Mouse (Mus musculus) limb, embryonic 10.5 days (tissue): ENCODE measurements around the gene Ccdc40. TPM values are rescaled to one million over a fixed set of nuclear protein-coding genes. Genes with fewer than 3 reads are reported as not detected.
A peak's percentile ranks its signal among the peaks of the same experiment; 100 is the strongest.
"Not testable (repeated sequence)": the region's sequence is repeated elsewhere in the genome, so short reads cannot be mapped to it uniquely, and the experiment has no call there.

Experiments
- DNase-seq: peaks from one replicate; pipeline ENCODE4 v3.0.0-alpha.2; 2017; ENCODE audit warnings: low spot score
- H3K27ac ChIP-seq: fragments of 300-500 bp; sonication (generic); 2 replicates; pipeline ENCODE4 v1.5.1; 2016; ENCODE audit warnings: mild to moderate bottlenecking
- H3K27me3 ChIP-seq: fragments of 300-500 bp; sonication (generic); 2 replicates; pipeline ENCODE4 v1.6.1; 2016; ENCODE audit warnings: low read depth, mild to moderate bottlenecking; ENCODE audit not compliant: poor library complexity, severe bottlenecking
- H3K36me3 ChIP-seq: fragments of 300-500 bp; sonication (generic); 2 replicates; pipeline ENCODE4 v1.6.1; 2016; ENCODE audit warnings: mild to moderate bottlenecking, moderate library complexity
- H3K4me1 ChIP-seq: fragments of 300-500 bp; sonication (generic); 2 replicates; pipeline ENCODE4 v1.6.1; 2016
- H3K4me3 ChIP-seq: fragments of 300-500 bp; sonication (generic); 2 replicates; pipeline ENCODE4 v1.5.1; 2016; ENCODE audit warnings: mild to moderate bottlenecking, moderate library complexity
- H3K9me3 ChIP-seq: fragments of 300-500 bp; sonication (generic); replicated peaks from 2 replicates; pipeline ENCODE4 v1.6.1; 2016; ENCODE audit warnings: mild to moderate bottlenecking
- WGBS: fragments of 180-500 bp; shearing (Covaris S2); methylation state at CpG from one replicate; pipeline ENCODE4 v1.1.7; 2016; 5-methylcytosine and 5-hydroxymethylcytosine counted together
- polyA plus RNA-seq: library from polyadenylated mRNA; unstranded; fragments of >200 nt; fragmentation: Nextera tagmentation; extraction: Ambion mirVana; gene quantifications from 2 replicates; pipeline ENCODE4 v1.2.1, GENCODE M21; 2016

Ccdc40 gene
- polyA plus RNA-seq, 1 experiment from 2014 or later: 12.8 TPM

DNA sequence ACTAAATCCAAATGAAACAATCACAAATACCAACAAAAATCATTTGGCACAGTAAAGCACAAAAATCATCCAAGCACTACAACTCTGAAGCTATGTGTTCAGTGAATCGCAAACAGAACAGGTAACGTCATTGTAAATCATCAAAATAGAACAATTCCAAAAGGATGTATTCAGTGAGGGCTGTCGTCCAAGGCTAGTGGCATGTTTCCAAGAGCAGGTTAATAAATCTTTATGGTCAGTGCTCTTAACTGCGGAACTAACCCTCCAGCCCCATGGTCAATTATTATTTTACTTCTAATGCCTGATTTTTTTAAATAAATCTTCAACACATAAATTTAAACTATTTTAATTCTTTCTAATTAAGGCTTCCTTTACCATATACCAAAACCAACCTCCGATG is 28.2 kb downstream of the Ccdc40 start:
- H3K36me3 ChIP-seq, DNase-seq, H3K27me3 ChIP-seq, H3K9me3 ChIP-seq, H3K27ac ChIP-seq, H3K4me3 ChIP-seq: not testable (repeated sequence)
- H3K4me1 ChIP-seq: peaks cover 50% of the 10 kb centered on the region
- 84% methylated on average over 5 of the region's 5 CpGs for WGBS

DNA sequence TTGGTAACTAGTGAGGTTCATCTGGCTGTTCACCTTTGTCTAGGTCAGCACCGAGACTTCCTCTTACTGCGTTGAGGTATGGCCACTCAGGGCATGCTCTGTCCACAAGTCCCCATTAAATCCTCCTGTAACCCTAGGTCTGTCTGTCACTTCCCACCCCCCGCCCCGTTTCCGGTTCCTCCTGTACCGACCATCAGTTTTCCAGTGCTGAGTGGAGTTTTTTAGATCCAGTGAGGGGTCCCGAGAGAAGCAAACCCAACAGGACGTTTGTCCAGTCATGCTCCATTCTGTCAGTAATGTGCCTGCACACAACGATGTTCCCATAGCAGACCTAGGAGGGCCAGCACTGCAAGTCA is 29.8 kb downstream of the Ccdc40 start:
- Histone ChIP-seq H3K9me3 (no peaks in the 10 kb centered on the region), H3K4me3 (peak overlapping the region; percentile 37), H3K36me3 (peaks cover 6% of the 10 kb centered on the region; the same call in 1 of the 2 replicates), H3K4me1 (peaks cover 34% of the 10 kb centered on the region), H3K27me3 (no peaks in the 10 kb centered on the region), H3K27ac (peak overlapping the region; percentile 75)
- 65% methylated on average over 9 of the region's 9 CpGs for WGBS
- DNase-seq: no peak

DNA sequence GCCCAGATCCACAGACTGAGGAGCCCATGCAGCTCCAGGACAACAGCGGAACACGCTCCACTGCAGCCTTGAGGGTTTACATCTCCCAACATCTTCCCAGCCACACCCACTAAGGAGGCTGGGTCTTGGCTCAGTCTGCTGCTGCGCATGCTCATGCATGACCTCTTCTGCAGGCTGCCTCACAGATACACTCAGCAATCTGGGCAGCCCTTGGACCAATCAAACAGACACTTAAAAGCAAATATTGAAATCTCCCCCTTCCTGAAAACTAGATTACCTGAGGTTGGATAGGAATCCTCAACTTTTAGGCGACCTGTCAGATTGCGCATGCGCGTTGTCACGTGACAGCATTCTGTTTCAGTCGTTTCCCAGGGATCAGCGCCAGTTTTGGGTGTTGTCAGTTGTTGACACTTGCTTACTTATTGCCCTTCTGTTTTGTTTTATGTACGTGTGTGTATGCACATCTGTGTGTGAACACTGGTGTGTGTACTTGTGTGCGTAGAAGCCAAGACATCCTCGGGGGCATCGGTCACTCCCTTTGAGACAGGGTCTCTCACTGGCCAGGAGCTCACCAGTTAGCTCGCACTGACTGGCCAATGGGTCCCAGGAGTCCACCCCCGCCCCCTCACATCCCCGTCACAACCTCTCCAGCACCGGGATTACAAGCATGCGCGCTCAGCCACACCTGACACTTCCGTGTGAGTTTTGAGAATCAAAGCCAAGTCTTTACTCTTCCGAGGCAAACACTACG is 30.4 kb downstream of the Ccdc40 start:
- Histone ChIP-seq H3K27ac (peak overlapping the region; percentile 75), H3K36me3 (peaks cover 6% of the 10 kb centered on the region; the same call in 1 of the 2 replicates), H3K9me3 (no peaks in the 10 kb centered on the region), H3K27me3 (no peaks in the 10 kb centered on the region), H3K4me3 (peak overlapping the region; percentile 37), H3K4me1 (peaks cover 28% of the 10 kb centered on the region)
- 61% methylated on average over 23 of the region's 23 CpGs for WGBS
- peak; percentile 36 for DNase-seq

DNA sequence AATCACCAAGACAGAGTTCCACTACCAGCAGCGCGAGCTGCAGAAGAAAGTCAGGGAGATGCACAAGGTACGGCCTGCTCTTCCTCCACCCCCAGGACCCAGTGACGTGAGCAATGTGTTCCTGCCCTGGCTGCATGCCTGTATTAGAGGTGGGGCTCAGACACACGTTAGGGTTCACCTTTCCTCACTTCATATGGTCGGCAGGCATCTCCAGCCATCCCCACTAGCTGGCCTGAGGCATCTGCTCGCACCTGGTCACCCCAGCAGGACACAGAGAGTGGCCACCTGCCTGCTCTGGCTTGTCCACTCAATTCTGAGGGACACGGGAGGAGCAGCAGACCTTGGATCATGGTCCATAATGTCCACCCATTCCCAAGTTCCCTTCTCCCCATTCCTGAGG is 31.6 kb downstream of the Ccdc40 start:
- H3K4me3 ChIP-seq: no peak overlapping the region
- H3K9me3 ChIP-seq: no peaks in the 10 kb centered on the region
- peaks cover 28% of the 10 kb centered on the region for H3K4me1 ChIP-seq
- no peak for DNase-seq
- H3K27me3 ChIP-seq: no peaks in the 10 kb centered on the region
- peaks cover 6% of the 10 kb centered on the region; the same call in 1 of the 2 replicates for H3K36me3 ChIP-seq
- WGBS: 90% methylated on average over 8 of the region's 8 CpGs
- no peak overlapping the region for H3K27ac ChIP-seq

DNA sequence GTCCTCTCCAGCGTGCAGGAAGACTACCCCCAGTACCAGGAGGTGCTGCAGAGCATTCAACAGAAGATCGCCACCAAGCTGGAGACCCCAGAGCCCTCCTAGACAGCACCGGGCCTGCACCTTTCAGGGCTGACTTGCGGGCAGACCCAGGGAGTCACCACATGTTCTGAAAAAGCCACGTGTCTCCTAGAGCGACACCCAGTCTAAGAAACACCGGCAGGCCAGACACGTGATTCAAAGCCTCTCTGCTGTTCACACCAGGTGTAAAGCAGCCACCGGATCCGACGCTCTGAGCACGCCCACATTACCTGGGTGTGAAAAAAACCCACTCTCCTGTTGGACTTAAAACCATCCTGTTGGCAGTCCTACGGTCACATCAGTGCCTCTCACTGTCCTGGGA is 36.0 kb downstream of the Ccdc40 start:
- Histone ChIP-seq H3K27me3 (no peaks in the 10 kb centered on the region), H3K4me1 (peaks cover 18% of the 10 kb centered on the region), H3K36me3 (peaks cover 6% of the 10 kb centered on the region; the same call in 1 of the 2 replicates), H3K4me3 (no peak overlapping the region), H3K27ac (no peak overlapping the region), H3K9me3 (no peaks in the 10 kb centered on the region)
- WGBS: 92% methylated on average over 13 of the region's 13 CpGs
- no peak for DNase-seq

DNA sequence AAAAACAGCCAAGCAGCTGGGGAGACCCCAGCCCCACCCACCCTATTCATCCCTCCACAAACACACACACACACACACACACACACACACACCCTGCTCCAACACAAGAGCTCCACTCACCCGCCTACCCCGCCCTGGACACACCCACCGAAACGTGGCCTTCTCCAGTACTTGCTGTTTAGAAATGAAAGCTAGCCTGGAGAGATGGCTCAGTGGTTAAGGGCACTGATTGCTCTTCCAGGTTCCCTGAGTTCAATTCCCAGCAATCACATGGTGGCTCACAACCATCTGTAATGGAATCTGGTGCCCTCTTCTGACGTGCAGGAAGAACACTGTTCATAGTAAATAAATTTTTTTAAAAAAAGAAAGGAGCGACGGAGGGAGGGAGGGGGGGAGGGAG is 37.4 kb downstream of the Ccdc40 start:
- no peak overlapping the region for H3K4me3 ChIP-seq
- peaks cover 3% of the 10 kb centered on the region; the same call in 1 of the 2 replicates for H3K36me3 ChIP-seq
- H3K27me3 ChIP-seq: no peaks in the 10 kb centered on the region
- H3K27ac ChIP-seq: no peak overlapping the region
- WGBS: 78% methylated on average over 7 of the region's 7 CpGs
- no peaks in the 10 kb centered on the region for H3K9me3 ChIP-seq
- DNase-seq: no peak
- H3K4me1 ChIP-seq: peaks cover 18% of the 10 kb centered on the region

DNA sequence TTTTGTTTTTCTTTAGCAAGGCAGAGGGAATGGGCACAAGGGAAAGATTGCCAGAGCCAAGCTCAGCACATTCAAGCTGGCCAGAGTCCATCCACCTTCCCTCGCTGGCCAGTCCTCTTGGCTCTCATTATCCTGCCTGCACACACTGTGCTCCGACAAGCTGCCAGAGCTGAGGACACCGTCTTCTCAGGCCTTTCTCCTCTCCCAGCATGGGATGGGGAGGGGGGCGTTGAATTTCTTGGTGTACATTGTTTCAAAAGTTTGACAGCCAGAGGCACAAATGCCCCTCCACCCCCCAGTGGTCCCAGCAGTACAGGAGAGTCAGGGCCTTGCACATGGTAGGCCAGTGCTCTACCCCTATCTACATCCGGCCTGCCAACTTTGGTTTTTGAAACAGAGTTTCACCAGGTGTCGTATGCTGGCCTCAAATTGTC is 38.9 kb downstream of the Ccdc40 start:
- WGBS: 68% methylated on average over 6 of the region's 6 CpGs
- H3K9me3 ChIP-seq: no peaks in the 10 kb centered on the region
- DNase-seq: no peak
- H3K27ac ChIP-seq: no peak overlapping the region
- peaks cover 3% of the 10 kb centered on the region; the same call in 1 of the 2 replicates for H3K36me3 ChIP-seq
- peak overlapping the region; percentile 69 for H3K4me3 ChIP-seq
- peaks cover 23% of the 10 kb centered on the region for H3K4me1 ChIP-seq
- H3K27me3 ChIP-seq: no peaks in the 10 kb centered on the region

DNA sequence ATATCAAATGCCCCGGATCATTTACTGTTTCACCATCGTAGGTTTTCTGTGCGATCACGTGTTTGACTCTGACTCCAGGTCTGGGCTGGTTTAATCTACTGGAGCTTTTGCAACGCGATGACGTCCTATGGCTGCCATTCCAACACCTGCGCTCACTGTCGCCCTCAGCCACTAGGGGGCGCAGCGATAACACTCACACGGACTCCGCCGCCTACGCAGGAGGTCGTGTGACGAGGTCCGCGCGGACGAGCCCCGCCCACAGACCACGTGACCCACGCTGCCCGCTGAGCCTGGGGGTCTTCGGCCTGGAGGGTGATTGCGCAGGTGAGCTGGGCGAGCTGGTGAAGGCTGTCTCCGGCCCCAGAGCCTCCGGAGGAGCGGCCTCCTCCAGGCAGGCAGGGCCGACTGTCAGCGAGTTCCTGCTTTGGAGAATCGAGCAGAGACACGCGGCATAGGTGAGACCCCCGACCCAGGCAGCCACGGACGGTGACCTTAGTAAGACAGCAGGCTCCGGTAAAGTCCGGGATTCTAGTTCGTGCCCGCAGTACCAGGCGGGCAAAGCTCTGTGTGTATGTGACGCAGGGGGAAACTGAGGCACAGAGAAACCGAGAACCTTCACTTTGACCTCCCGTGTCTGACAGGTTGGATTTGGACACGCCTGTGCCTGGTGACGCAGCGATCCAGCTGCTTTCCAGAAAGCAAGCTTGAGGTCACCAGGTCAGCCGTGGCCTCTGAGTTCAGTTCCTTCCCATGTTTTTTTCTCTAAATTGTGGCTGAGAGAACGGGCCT is 39.6 kb downstream of the Ccdc40 start, which contains the start of gene Gaa:
Gene Gaa (plus strand): TSS at position 120 of the 789 bp plus-strand sequence.
- H3K4me1 ChIP-seq: peaks cover 23% of the 10 kb centered on the region
- DNase-seq: peak; percentile 99
- peaks cover 7% of the 10 kb centered on the region for H3K36me3 ChIP-seq
- no peaks in the 10 kb centered on the region for H3K9me3 ChIP-seq
- H3K4me3 ChIP-seq: peak within 1 kb of the TSS; percentile 69
- H3K27ac ChIP-seq: peak within 1 kb of the TSS; percentile 73
- WGBS: 5% methylated on average over 52 of the region's 52 CpGs
- no peaks in the 10 kb centered on the region for H3K27me3 ChIP-seq

DNA sequence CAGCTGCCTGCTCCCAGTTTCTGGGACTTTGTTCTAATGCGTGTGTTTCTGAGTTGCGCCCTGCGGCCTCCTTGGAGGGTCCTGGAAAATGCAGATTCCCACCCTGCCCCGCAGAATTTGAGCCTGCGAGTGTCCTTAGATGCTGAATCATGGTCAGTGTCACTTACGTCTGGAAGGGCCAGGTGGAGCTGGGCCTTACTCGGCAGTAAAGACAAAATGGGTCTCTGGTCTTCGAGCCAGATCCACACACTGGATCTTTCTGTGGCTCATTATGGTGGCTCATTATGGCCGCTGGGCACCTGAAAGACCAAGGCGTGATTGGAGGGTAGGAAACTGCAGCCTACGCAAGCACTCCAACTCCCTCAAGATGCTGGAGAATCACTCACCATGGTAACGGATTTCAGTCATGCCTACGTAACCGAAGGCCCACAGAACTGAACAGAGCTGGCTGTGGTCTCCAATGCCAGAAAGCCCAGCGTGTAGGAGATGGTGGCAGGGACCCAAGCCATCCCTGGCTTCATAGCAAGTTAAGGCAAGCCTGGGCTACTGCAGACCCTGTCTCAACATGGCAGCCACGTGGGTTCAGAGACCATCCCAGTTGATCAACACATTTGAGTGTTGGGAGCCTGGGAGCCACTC is 40.3 kb downstream of the Ccdc40 start:
- H3K9me3 ChIP-seq: no peaks in the 10 kb centered on the region
- peak overlapping the region; percentile 69 for H3K4me3 ChIP-seq
- peaks cover 14% of the 10 kb centered on the region for H3K36me3 ChIP-seq
- DNase-seq: no peak
- 86% methylated on average over 16 of the region's 16 CpGs for WGBS
- H3K27me3 ChIP-seq: no peaks in the 10 kb centered on the region
- 0 out of 2 replicates have a peak overlapping the region, but pooled peaks have one; percentile 73 for H3K27ac ChIP-seq
- peaks cover 23% of the 10 kb centered on the region for H3K4me1 ChIP-seq

DNA sequence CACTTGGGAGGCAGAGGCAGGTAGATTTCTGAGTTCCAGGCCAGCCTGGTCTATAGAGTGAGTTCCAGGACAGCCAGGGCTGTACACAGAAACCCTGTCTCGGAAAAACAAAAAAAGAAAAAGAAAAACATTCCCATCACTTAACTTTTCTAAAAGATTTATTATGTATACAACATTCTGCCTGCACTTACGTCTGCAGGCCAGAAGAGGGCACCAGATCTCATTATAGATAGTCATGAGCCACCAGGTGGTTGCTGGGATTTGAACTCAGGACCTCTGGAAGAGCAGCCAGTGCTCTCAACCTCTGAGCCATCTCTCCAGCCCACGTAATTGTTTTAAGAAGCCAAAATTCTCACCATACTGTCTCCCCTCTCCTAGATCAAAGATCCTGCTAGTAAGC is 44.1 kb downstream of the Ccdc40 start:
- H3K36me3 ChIP-seq: peaks cover 36% of the 10 kb centered on the region

DNA sequence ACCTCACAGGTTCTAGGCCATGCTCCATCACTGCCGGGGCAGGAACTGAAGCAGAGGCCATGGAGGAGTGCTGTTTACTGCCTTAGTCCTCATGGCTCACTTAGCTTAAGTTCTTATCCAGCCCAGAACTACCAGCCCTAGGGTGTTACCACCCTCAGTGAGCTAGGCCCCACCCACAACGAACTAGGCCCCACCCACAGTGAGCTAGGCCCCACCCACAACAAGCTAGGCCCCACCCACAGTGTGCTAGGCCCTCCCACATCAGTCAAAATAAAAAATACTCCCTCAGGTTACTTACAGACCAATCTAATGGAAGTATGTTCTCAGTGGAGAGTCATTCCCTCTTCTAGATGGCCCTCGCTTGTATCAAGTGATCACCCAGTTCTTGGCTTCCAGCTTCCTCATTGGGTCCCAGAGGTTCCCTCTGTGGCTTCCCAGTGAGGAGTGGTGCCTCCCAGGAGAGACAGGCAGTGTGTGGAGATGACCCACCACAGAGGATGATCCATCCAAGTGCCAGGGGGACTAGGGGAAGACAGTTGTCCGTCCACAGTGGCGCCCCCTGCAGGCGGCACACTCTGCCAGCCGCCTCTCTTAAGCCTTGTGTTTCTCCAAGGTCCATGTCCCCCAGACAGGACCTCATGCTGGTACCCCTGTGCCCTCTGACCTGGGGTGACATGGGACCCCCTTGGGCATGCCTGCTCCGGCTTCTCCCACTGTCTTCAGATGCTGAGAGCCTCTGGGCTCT is 45.0 kb downstream of the Ccdc40 start:
- Histone ChIP-seq H3K27ac (no peak overlapping the region), H3K4me3 (no peak overlapping the region), H3K36me3 (peaks cover 39% of the 10 kb centered on the region), H3K9me3 (no peaks in the 10 kb centered on the region), H3K27me3 (no peaks in the 10 kb centered on the region), H3K4me1 (peaks cover 11% of the 10 kb centered on the region)
- DNase-seq: no peak
- WGBS: 87% methylated on average over 8 of the region's 8 CpGs

More for the DNA sequence above, 44.1 kb downstream of the Ccdc40 start:
- not testable (repeated sequence) for H3K27ac ChIP-seq, H3K4me3 ChIP-seq, H3K9me3 ChIP-seq, DNase-seq, H3K27me3 ChIP-seq
- H3K4me1 ChIP-seq: peaks cover 18% of the 10 kb centered on the region
- WGBS: 74% methylated on average over 3 of the region's 3 CpGs

DNA sequence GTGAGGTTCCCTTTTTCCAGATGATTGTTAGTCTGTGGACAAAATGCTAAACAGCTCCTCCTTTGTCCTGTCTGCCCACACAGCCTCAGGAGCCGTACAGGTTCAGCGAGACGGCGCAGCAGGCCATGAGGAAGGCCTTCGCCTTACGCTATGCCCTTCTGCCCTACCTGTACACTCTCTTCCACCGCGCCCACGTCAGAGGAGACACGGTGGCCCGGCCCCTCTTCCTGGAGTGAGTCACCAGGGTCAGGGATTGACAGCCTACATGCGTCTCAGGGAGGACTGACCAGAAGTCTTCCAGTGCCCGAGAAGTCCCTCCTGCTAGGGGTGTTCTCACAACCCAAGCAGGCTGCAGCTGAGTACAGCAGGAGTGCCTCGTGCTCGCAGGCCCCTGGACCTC is 52.7 kb downstream of the Ccdc40 start:
- H3K27me3 ChIP-seq: no peaks in the 10 kb centered on the region
- H3K4me1 ChIP-seq: no peaks in the 10 kb centered on the region
- no peak overlapping the region for H3K4me3 ChIP-seq
- peaks cover 40% of the 10 kb centered on the region for H3K36me3 ChIP-seq
- no peak overlapping the region for H3K27ac ChIP-seq
- WGBS: 89% methylated on average over 15 of the region's 15 CpGs
- no peaks in the 10 kb centered on the region for H3K9me3 ChIP-seq
- DNase-seq: no peak
